In the genomic region with DNA sequence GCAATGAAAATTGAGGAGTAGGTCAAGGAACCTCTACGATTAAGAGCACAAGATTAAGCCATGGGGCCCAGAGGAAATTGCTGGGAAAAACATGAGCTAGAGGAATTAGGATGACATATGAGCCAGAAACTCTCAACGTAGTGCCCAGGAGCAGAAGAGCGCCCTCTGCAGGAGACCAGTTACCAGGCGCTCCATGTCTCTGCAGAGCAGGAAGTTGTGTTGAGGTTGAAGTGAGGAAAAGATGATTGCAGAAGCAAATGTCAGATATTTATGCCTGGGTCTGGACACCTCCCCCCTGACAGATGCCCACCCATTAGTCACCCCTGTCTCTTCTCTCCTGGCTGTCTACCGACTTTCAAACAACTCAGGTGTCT, we compare ENCODE assay signal across 16 mouse cellular contexts.
DNase-seq lines count a peak whose midpoint lies in the region; ATAC-seq and TF ChIP-seq lines count a peak whose summit lies in the region.
"Had no signal": no experiment of that assay in that cellular context is flagged by ENCODE, and none has a peak within 500 bp of the region (broad histone marks: within the 10 kb centered on the region; RNA-seq: fewer than 3 reads in every experiment).

No protein-coding gene starts in this region.

- H3K9me3 ChIP-seq in forebrain, postnatal 0 days (ENCODE audit: low read length): no peaks in the 10 kb centered on the region
- no peaks in the 10 kb centered on the region for H3K9me3 ChIP-seq in forebrain, embryonic 11.5 days (ENCODE audit: control insufficient read depth, low read length)
- no peaks in the 10 kb centered on the region for H3K9me3 ChIP-seq in liver, embryonic 12.5 days (replicated peaks)
- no peaks in the 10 kb centered on the region for H3K9me3 ChIP-seq in liver, postnatal 0 days (ENCODE audit: low read length)
- H3K9me3 ChIP-seq: forebrain, embryonic 12.5 days; intestine, embryonic 15.5 days; liver, embryonic 15.5 days; midbrain, embryonic 12.5 days; neural tube, embryonic 13.5 days had no signal

- no peak overlapping the region for H3K4me3 ChIP-seq in forebrain, postnatal 0 days (ENCODE audit: low read depth, low read length)
- H3K4me3 ChIP-seq in forebrain, embryonic 11.5 days (ENCODE audit: low read depth, low read length): no peak overlapping the region
- no peak overlapping the region for H3K4me3 ChIP-seq in liver, embryonic 12.5 days
- H3K4me3 ChIP-seq in liver, postnatal 0 days (ENCODE audit: low read depth, low read length): no peak overlapping the region
- H3K4me3 ChIP-seq: forebrain, embryonic 12.5 days; intestine, embryonic 15.5 days; liver, embryonic 15.5 days; midbrain, embryonic 12.5 days; neural tube, embryonic 13.5 days had no signal

- no peak overlapping the region for H3K27ac ChIP-seq in forebrain, postnatal 0 days (ENCODE audit: low read depth, low read length)
- H3K27ac ChIP-seq in forebrain, embryonic 11.5 days (ENCODE audit: low read depth, low read length): no peak overlapping the region
- H3K27ac ChIP-seq in liver, embryonic 12.5 days: no peak overlapping the region
- no peak overlapping the region for H3K27ac ChIP-seq in liver, postnatal 0 days (ENCODE audit: low read depth)
- H3K27ac ChIP-seq: forebrain, embryonic 12.5 days; intestine, embryonic 15.5 days; liver, embryonic 15.5 days; midbrain, embryonic 12.5 days; neural tube, embryonic 13.5 days had no signal

- no peaks in the 10 kb centered on the region for H3K27me3 ChIP-seq in forebrain, postnatal 0 days (ENCODE audit: insufficient read depth, low read length)
- no peaks in the 10 kb centered on the region for H3K27me3 ChIP-seq in forebrain, embryonic 11.5 days (ENCODE audit: control insufficient read depth, insufficient read depth, low read length)
- no peaks in the 10 kb centered on the region for H3K27me3 ChIP-seq in liver, embryonic 12.5 days (replicated peaks)
- H3K27me3 ChIP-seq in Patski: peaks cover 18% of the 10 kb centered on the region
- no peaks in the 10 kb centered on the region for H3K27me3 ChIP-seq in liver, postnatal 0 days (ENCODE audit: insufficient read depth, low read length)
- H3K27me3 ChIP-seq: forebrain, embryonic 12.5 days; intestine, embryonic 15.5 days; liver, embryonic 15.5 days; midbrain, embryonic 12.5 days; neural tube, embryonic 13.5 days had no signal

- no peak overlapping the region for H3K9ac ChIP-seq in forebrain, postnatal 0 days
- H3K9ac ChIP-seq in forebrain, embryonic 11.5 days (ENCODE audit: low read length): no peak overlapping the region
- no peak overlapping the region for H3K9ac ChIP-seq in liver, embryonic 12.5 days
- H3K9ac ChIP-seq in liver, postnatal 0 days (replicated peaks): no peak overlapping the region
- H3K9ac ChIP-seq: forebrain, embryonic 12.5 days; intestine, embryonic 15.5 days; liver, embryonic 15.5 days; midbrain, embryonic 12.5 days; neural tube, embryonic 13.5 days had no signal

- intact Hi-C loops in heart, postnatal 36 days (cut with DNase I): loop anchor here (5.0 kb wide), 1 partner anchor 584 kb away; no protein-coding TSS in a partner anchor

- no peak overlapping the region for H3K4me2 ChIP-seq in forebrain, postnatal 0 days (ENCODE audit: low read depth)
- H3K4me2 ChIP-seq in forebrain, embryonic 11.5 days (ENCODE audit: low read depth, low read length, severe bottlenecking): no peak overlapping the region
- H3K4me2 ChIP-seq in liver, embryonic 12.5 days: no peak overlapping the region
- H3K4me2 ChIP-seq in liver, postnatal 0 days (ENCODE audit: low read depth, low read length): no peak overlapping the region
- H3K4me2 ChIP-seq: forebrain, embryonic 12.5 days; intestine, embryonic 15.5 days; liver, embryonic 15.5 days; midbrain, embryonic 12.5 days; neural tube, embryonic 13.5 days had no signal

- in situ Hi-C loops in Patski (cut with MboI; ENCODE audit: low pct_unique_long_range_greater_than_20kb): loop anchor here (10.0 to 25.0 kb wide), 2 partner anchors 562 to 784 kb away; no protein-coding TSS in a partner anchor

- peak; percentile 29; the same call in 1 of the 2 replicates for TF ChIP-seq CTCF in forebrain, postnatal 0 days (IDR thresholded peaks at IDR 0.05; ENCODE audit: low read depth)
- TF ChIP-seq CTCF in Patski (IDR thresholded peaks at IDR 0.05): peak; percentile 42
- peak; percentile 28 for TF ChIP-seq CTCF in liver, postnatal 0 days (IDR thresholded peaks at IDR 0.05; ENCODE audit: low read depth)

- DNase-seq in forebrain, postnatal 0 days: no peak
- no peak for DNase-seq in forebrain, embryonic 11.5 days (ENCODE audit: low spot score)
- DNase-seq in liver: peak; percentile 3
- no peak for DNase-seq in Patski (ENCODE audit: low read depth, low spot score)
- no peak for DNase-seq in liver, postnatal 0 days
- DNase-seq in heart, postnatal 36 days: no peak
- DNase-seq in thymus, postnatal 36 days: no peak
- DNase-seq: gastrocnemius, postnatal 25 days; heart, postnatal 10 days; layer of hippocampus, postnatal 36 days had no signal

- POLR2A ChIA-PET in Patski (lab: Charles Lee): no interaction called here

- TF ChIP-seq EP300 in liver, postnatal 0 days (IDR thresholded peaks at IDR 0.05; ENCODE audit: low read depth): no peak

- CTCF ChIA-PET in Patski (lab: Charles Lee): no interaction called here

- no peak for ATAC-seq in forebrain, postnatal 0 days
- ATAC-seq in forebrain, embryonic 11.5 days (replicated peaks; ENCODE audit: low FRiP score): no peak
- no peak for ATAC-seq in liver, embryonic 12.5 days
- no peak for ATAC-seq in Patski
- no peak for ATAC-seq in liver, postnatal 0 days
- ATAC-seq: intestine, embryonic 15.5 days had no signal

- H3K4me1 ChIP-seq in forebrain, postnatal 0 days (ENCODE audit: insufficient read depth): no peaks in the 10 kb centered on the region
- no peaks in the 10 kb centered on the region for H3K4me1 ChIP-seq in forebrain, embryonic 11.5 days (replicated peaks; ENCODE audit: control insufficient read depth, insufficient read depth, low read length)
- H3K4me1 ChIP-seq in liver, embryonic 12.5 days: no peaks in the 10 kb centered on the region
- no peaks in the 10 kb centered on the region for H3K4me1 ChIP-seq in liver, postnatal 0 days (ENCODE audit: insufficient read depth)
- H3K4me1 ChIP-seq: forebrain, embryonic 12.5 days; intestine, embryonic 15.5 days; liver, embryonic 15.5 days; midbrain, embryonic 12.5 days; neural tube, embryonic 13.5 days had no signal

- 0 out of 2 replicates have a peak, but pooled peaks cover 5% of the 10 kb centered on the region for H3K36me3 ChIP-seq in forebrain, postnatal 0 days (ENCODE audit: insufficient read depth)
- H3K36me3 ChIP-seq in forebrain, embryonic 11.5 days (ENCODE audit: control insufficient read depth, insufficient read depth, low read length): no peaks in the 10 kb centered on the region
- no peaks in the 10 kb centered on the region for H3K36me3 ChIP-seq in liver, embryonic 12.5 days
- H3K36me3 ChIP-seq in liver, postnatal 0 days (replicated peaks; ENCODE audit: insufficient read depth, low read length): no peaks in the 10 kb centered on the region
- H3K36me3 ChIP-seq: forebrain, embryonic 12.5 days; intestine, embryonic 15.5 days; liver, embryonic 15.5 days had no signal

- WGBS in forebrain, postnatal 0 days: 86% methylated on average over 5 of the region's 5 CpGs
- WGBS in forebrain, embryonic 11.5 days: 83% methylated on average over 5 of the region's 5 CpGs
- WGBS in liver, embryonic 12.5 days (ENCODE audit: insufficient replicate concordance): 59% methylated on average over 5 of the region's 5 CpGs
- WGBS in liver, postnatal 0 days (ENCODE audit: insufficient replicate concordance): 65% methylated on average over 5 of the region's 5 CpGs
